Mouse (Mus musculus) bone marrow, adult 2 months (tissue): ENCODE measurements around the gene Mast3. TPM values are rescaled to one million over a fixed set of nuclear protein-coding genes. Genes with fewer than 3 reads are reported as not detected.

ENCODE experiments used
- H3K27ac ChIP-seq: fragments of 200-500 bp; 2 replicates; pipeline ENCODE4 v1.5.1; 2012; ENCODE audit warnings: low read depth, mild to moderate bottlenecking, control low read depth, inconsistent platforms, low read length; ENCODE audit not compliant: control insufficient read depth, poor library complexity, insufficient read depth
- H3K4me1 ChIP-seq: fragments of 200-500 bp; 2 replicates; pipeline ENCODE4 v1.6.1; 2011; ENCODE audit warnings: low read length; ENCODE audit not compliant: control insufficient read depth, insufficient read depth
- H3K4me3 ChIP-seq: fragments of 200-500 bp; replicated peaks from 2 replicates; pipeline ENCODE3; 2011; ENCODE audit warnings: mild to moderate bottlenecking, low read depth, low read length, control low read depth; ENCODE audit not compliant: control insufficient read depth
- CTCF ChIP-seq: fragments of 200-500 bp; IDR thresholded peaks from 2 replicates; pipeline ENCODE4 v1.5.1; 2011; ENCODE audit warnings: low read length, control low read depth; ENCODE audit not compliant: control insufficient read depth, insufficient read depth
- POLR2A ChIP-seq: fragments of 200-500 bp; IDR thresholded peaks from 2 replicates; pipeline ENCODE4 v1.6.1; 2011; ENCODE audit warnings: low read depth, mild to moderate bottlenecking, control low read depth, low read length, borderline replicate concordance; ENCODE audit not compliant: control insufficient read depth
- WGBS: fragments of 180-500 bp; shearing (Covaris S2); methylation state at CpG from one replicate; pipeline ENCODE4 v1.1.7; 2018; 5-methylcytosine and 5-hydroxymethylcytosine counted together
- polyA plus RNA-seq: library from polyadenylated mRNA; stranded (reverse); fragments of >200 nt; gene quantifications from 2 replicates; pipeline ENCODE4 v1.2.4, GENCODE M21; 2011; ENCODE audit warnings: low replicate concordance; ENCODE audit not compliant: missing spikeins, insufficient read depth, insufficient read length

The Mast3 gene
- polyA plus RNA-seq, 1 experiment, result 70.7 TPM

GRCm38 (mm10) chr8:70806541-70806940, 1.7 kb upstream of the Mast3 start:
- TF ChIP-seq CTCF (no peak), POLR2A (no peak; the same call in 1 of the 2 replicates)
- peak overlapping the region; percentile 89 for H3K27ac ChIP-seq
- peaks cover 10% of the 10 kb centered on the region; the same call in 1 of the 2 replicates for H3K4me1 ChIP-seq
- WGBS, result 3% methylated on average over 4 of the region's 4 CpGs
- H3K4me3 ChIP-seq, result no peak overlapping the region

- WGBS, result 1% methylated on average over 47 of the region's 47 CpGs
- no peak for TF ChIP-seq CTCF
- peak; percentile 67; the same call in 1 of the 2 replicates for TF ChIP-seq POLR2A
- Histone ChIP-seq H3K4me3 (peak overlapping the region; percentile 77), H3K27ac (peak overlapping the region; percentile 53), H3K4me1 (peaks cover 8% of the 10 kb centered on the region; the same call in 1 of the 2 replicates)
These were observed 933 bp downstream of the Mast3 start for GRCm38 (mm10) chr8:70803761-70804480.

GRCm38 (mm10) chr8:70802786-70803510, 1.9 kb downstream of the Mast3 start:
- Histone ChIP-seq H3K4me3 (no peak overlapping the region), H3K27ac (no peak overlapping the region), H3K4me1 (peaks cover 7% of the 10 kb centered on the region; the same call in 1 of the 2 replicates)
- TF ChIP-seq CTCF (no peak), POLR2A (no peak)
- WGBS, result 76% methylated on average over 11 of the region's 11 CpGs

DNA sequence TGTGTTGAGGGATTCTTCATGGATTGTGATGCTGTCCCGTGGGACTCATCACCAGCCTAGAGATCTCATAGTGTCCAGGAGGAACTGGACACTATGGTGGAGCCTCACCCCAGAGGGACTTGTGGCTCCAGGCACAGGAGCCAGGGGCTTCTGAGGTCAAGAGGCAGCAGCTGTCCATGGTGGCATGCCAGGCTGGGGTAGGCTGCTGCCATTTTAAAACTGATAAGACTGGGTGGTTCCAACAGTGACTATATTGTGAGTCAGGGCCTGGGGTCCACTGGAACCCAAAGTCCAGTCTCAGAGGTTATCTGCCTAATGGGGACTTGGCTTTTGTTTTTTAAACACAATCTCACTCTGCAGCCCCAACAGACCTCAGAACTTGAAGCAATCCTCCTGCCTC, 3.0 kb downstream of the Mast3 start:
- 73% methylated on average over 1 of the region's 1 CpGs for WGBS
- H3K4me3 ChIP-seq, result no peak overlapping the region
- no peak overlapping the region for H3K27ac ChIP-seq
- H3K4me1 ChIP-seq, result peaks cover 4% of the 10 kb centered on the region; the same call in 1 of the 2 replicates
- TF ChIP-seq CTCF, result no peak
- no peak for TF ChIP-seq POLR2A

DNA sequence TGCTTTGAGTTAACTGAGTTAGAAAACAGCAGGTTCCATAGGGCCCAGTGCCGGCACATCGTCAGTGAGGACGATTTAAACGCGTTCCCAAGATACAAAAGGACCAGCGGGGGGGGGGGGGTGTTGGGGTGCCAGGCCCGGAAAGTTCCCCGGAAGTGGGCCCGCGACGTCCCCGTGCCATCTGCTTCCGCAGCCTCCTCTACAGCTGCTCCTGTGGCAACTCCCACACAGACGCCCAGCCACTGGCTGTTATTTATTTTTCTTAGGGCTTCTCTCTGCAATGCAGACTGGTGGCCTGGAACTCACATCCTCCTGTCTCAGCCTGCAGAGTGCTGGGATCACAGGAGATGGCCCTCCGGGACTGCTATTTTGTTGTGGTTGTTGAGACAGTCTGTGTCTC, 3.7 kb downstream of the Mast3 start:
- 19% methylated on average over 15 of the region's 15 CpGs for WGBS
- TF ChIP-seq POLR2A (no peak), CTCF (no peak)
- H3K27ac ChIP-seq, result no peak overlapping the region
- H3K4me3 ChIP-seq, result no peak overlapping the region
- peaks cover 3% of the 10 kb centered on the region; the same call in 1 of the 2 replicates for H3K4me1 ChIP-seq

DNA sequence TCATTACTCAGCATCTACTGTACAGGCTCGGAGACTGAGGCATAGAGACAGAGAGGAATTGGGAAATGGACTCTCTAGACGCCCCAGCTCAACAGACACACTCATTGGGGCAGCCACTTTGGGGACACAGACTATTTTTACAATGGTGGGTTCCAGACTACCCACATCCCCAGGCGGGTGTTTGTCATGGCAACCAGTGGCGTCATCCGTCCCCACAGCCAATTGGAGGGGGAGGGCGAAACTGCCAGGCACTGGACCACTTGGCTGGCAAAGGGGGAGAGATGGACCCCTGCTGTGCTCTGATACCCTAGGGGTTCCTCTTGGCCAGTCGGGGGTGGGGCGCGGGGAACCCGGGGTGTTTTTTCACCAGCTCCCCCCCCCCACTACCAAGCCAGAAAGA, 4.2 kb downstream of the Mast3 start:
- peaks cover 3% of the 10 kb centered on the region; the same call in 1 of the 2 replicates for H3K4me1 ChIP-seq
- no peak overlapping the region for H3K4me3 ChIP-seq
- TF ChIP-seq POLR2A, result no peak
- no peak for TF ChIP-seq CTCF
- no peak overlapping the region for H3K27ac ChIP-seq
- 44% methylated on average over 10 of the region's 10 CpGs for whole genome bisulfite sequencing

- 34% methylated on average over 15 of the region's 15 CpGs for WGBS
- Histone ChIP-seq H3K4me1 (peaks cover 3% of the 10 kb centered on the region; the same call in 1 of the 2 replicates), H3K27ac (no peak overlapping the region), H3K4me3 (no peak overlapping the region)
- no peak for TF ChIP-seq POLR2A
- no peak for TF ChIP-seq CTCF
These were observed 6.6 kb downstream of the Mast3 start for GRCm38 (mm10) chr8:70798281-70798680.
